8 mouse cellular contexts compared by ENCODE assay signal in the genomic region with DNA sequence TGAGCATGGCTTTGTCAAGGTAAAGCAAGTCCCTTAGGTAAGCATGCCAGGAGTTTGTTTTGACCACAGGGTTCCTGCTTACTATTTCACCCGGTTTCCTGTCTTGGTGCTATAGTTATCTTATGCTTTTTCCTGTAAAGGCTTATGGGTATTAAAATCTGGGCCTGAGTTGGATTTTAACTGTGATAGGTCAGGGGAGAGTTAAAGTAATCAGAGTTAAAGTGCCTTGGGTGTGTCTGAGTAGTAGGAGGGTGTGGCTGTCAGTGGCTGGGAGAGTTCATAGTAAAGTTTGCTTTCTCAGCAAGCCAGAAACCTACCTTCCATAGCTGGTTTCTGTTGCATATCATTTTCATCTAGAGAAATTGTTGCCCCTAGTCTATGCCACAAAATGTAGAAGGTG. TPM values are rescaled to one million over a fixed set of nuclear protein-coding genes. Genes with fewer than 3 reads are reported as not detected.
A peak's percentile ranks its signal among the peaks of the same experiment; 100 is the strongest.
DNase-seq lines count a peak whose midpoint lies in the region; ATAC-seq and TF ChIP-seq lines count a peak whose summit lies in the region.
"Had no signal": no experiment of that assay in that cellular context is flagged by ENCODE, and none has a peak within 500 bp of the region (broad histone marks: within the 10 kb centered on the region; RNA-seq: fewer than 3 reads in every experiment).

No protein-coding gene starts in this region.

- 16% methylated on average over 1 of the region's 1 CpGs for WGBS in lung, embryonic 16.5 days
- WGBS in lung, adult 2 months = 7% methylated on average over 1 of the region's 1 CpGs
- 64% methylated on average over 1 of the region's 1 CpGs for WGBS in forebrain, embryonic 13.5 days
- WGBS in intestine, postnatal 0 days = 15% methylated on average over 1 of the region's 1 CpGs

- intact Hi-C loops in left cerebral cortex, postnatal 10 days (cut with DNase I) = no loop called here

- H3K4me3 ChIP-seq in lung, embryonic 16.5 days (ENCODE audit: low read length) = peak overlapping the region; percentile 81; the same call in 1 of the 2 replicates
- H3K4me3 ChIP-seq in lung, adult 2 months (replicated peaks; ENCODE audit: extremely low read depth, low read depth, low read length) = no peak overlapping the region
- peak overlapping the region; percentile 99 for H3K4me3 ChIP-seq in forebrain, embryonic 13.5 days
- H3K4me3 ChIP-seq in intestine, postnatal 0 days (ENCODE audit: low read depth, low read length) = no peak overlapping the region

- no peak for DNase-seq in lung, adult 2 months
- DNase-seq in splenic B cell, adult 2 months (ENCODE audit: low read depth, low spot score) = peak; percentile 19
- DNase-seq in left cerebral cortex, postnatal 10 days (ENCODE audit: extremely low spot score in 1 of 2, low spot score in 2 of 2) = no peak
- DNase-seq in urinary bladder, postnatal 4 days (ENCODE audit: low spot score in 2 of 2) = no peak

- peaks cover 24% of the 10 kb centered on the region for H3K4me1 ChIP-seq in lung, embryonic 16.5 days (replicated peaks; ENCODE audit: control insufficient read depth, insufficient read depth, low read length)
- peaks cover 13% of the 10 kb centered on the region for H3K4me1 ChIP-seq in lung, adult 2 months (ENCODE audit: control insufficient read depth, insufficient read depth, low read length)
- H3K4me1 ChIP-seq in forebrain, embryonic 13.5 days = peaks cover 33% of the 10 kb centered on the region
- peaks cover 9% of the 10 kb centered on the region; the same call in 1 of the 2 replicates for H3K4me1 ChIP-seq in intestine, postnatal 0 days (replicated peaks; ENCODE audit: control insufficient read depth, insufficient read depth, low read length)

- H3K9me3 ChIP-seq in lung, embryonic 16.5 days (ENCODE audit: control insufficient read depth, low read length) = no peaks in the 10 kb centered on the region
- no peaks in the 10 kb centered on the region for H3K9me3 ChIP-seq in forebrain, embryonic 13.5 days (replicated peaks)
- H3K9me3 ChIP-seq in intestine, postnatal 0 days (ENCODE audit: control insufficient read depth) = no peaks in the 10 kb centered on the region

- no peaks in the 10 kb centered on the region for H3K36me3 ChIP-seq in lung, embryonic 16.5 days (ENCODE audit: control insufficient read depth, insufficient read depth, low read length)
- H3K36me3 ChIP-seq in forebrain, embryonic 13.5 days (ENCODE audit: poor library complexity, severe bottlenecking) = no peaks in the 10 kb centered on the region
- no peaks in the 10 kb centered on the region for H3K36me3 ChIP-seq in intestine, postnatal 0 days (ENCODE audit: control insufficient read depth, insufficient read depth)
- H3K36me3 ChIP-seq in splenic B cell, adult 2 months (ENCODE audit: control insufficient read depth, insufficient read depth, low read length, poor library complexity, severe bottlenecking) = no peaks in the 10 kb centered on the region

- peak overlapping the region; percentile 36; the same call in 1 of the 2 replicates for H3K27ac ChIP-seq in lung, embryonic 16.5 days (ENCODE audit: low read length)
- H3K27ac ChIP-seq in forebrain, embryonic 13.5 days = no peak overlapping the region
- no peak overlapping the region for H3K27ac ChIP-seq in intestine, postnatal 0 days (ENCODE audit: low read depth, low read length)

- TF ChIP-seq CTCF in lung, adult 2 months (IDR thresholded peaks at IDR 0.05; ENCODE audit: insufficient read depth, low read length) = no peak
- TF ChIP-seq CTCF in intestine, postnatal 0 days (IDR thresholded peaks at IDR 0.05; ENCODE audit: low read depth) = no peak

- no peak for ATAC-seq in lung, embryonic 16.5 days (ENCODE audit: low read depth)
- ATAC-seq in forebrain, embryonic 13.5 days = no peak
- ATAC-seq in intestine, postnatal 0 days = no peak

- H3K27me3 ChIP-seq in lung, embryonic 16.5 days (ENCODE audit: control insufficient read depth, insufficient read depth, low read depth, low read length) = no peaks in the 10 kb centered on the region
- no peaks in the 10 kb centered on the region; the same call in 1 of the 2 replicates for H3K27me3 ChIP-seq in forebrain, embryonic 13.5 days
- H3K27me3 ChIP-seq in intestine, postnatal 0 days (replicated peaks; ENCODE audit: control insufficient read depth, insufficient read depth, low read length) = no peaks in the 10 kb centered on the region
- H3K27me3 ChIP-seq in splenic B cell, adult 2 months (ENCODE audit: control insufficient read depth, insufficient read depth, low read length, poor library complexity, severe bottlenecking) = no peaks in the 10 kb centered on the region

- H3K4me2 ChIP-seq in lung, embryonic 16.5 days (ENCODE audit: low read depth, low read length) = peak overlapping the region; percentile 89
- H3K4me2 ChIP-seq in forebrain, embryonic 13.5 days = peak overlapping the region; percentile 75
- peak overlapping the region; percentile 94; the same call in 1 of the 2 replicates for H3K4me2 ChIP-seq in intestine, postnatal 0 days (replicated peaks; ENCODE audit: low read depth)

- no peak overlapping the region for H3K9ac ChIP-seq in lung, embryonic 16.5 days (ENCODE audit: low read length)
- H3K9ac ChIP-seq in forebrain, embryonic 13.5 days = 0 out of 2 replicates have a peak overlapping the region, but pooled peaks have one; percentile 99
- no peak overlapping the region for H3K9ac ChIP-seq in intestine, postnatal 0 days (ENCODE audit: low read depth, low read length)

- no peak for TF ChIP-seq POLR2A in lung, adult 2 months (IDR thresholded peaks at IDR 0.05; ENCODE audit: borderline replicate concordance, extremely low read depth, low read depth, low read length)

RNA-seq across cellular contexts. Expression of a gene that starts 2.7 kb away (rescaled TPM):
- 12.3 and 12.4 TPM in 2 replicates for polyA plus RNA-seq in lung, embryonic 16.5 days (2015; fragmentation: Nextera tagmentation; extraction: Ambion mirVana)
- 21.9 and 35.1 TPM in 2 replicates for polyA plus RNA-seq in lung, adult 2 months (2012; rRNA removed)
- 14.4 and 14.7 TPM in 2 replicates for polyA plus RNA-seq in forebrain, embryonic 13.5 days (2015; fragmentation: Nextera tagmentation; extraction: Ambion mirVana)
- 9.6 and 10.1 TPM in 2 replicates for polyA plus RNA-seq in intestine, postnatal 0 days (2015; fragmentation: Nextera tagmentation; extraction: Ambion mirVana)
- total RNA-seq in left cerebral cortex, postnatal 10 days (2021) = 10 to 100 TPM; 38.0 to 39.7 TPM

RNA-seq across cellular contexts. Expression of a gene that starts 48.6 kb away (rescaled TPM):
- polyA plus RNA-seq in lung, embryonic 16.5 days (2015; fragmentation: Nextera tagmentation; extraction: Ambion mirVana) = 4.0 and 4.1 TPM in 2 replicates
- polyA plus RNA-seq in lung, adult 2 months (2012; rRNA removed) = 3.0 and 4.2 TPM in 2 replicates
- 3.1 TPM in 2 replicates for polyA plus RNA-seq in forebrain, embryonic 13.5 days (2015; fragmentation: Nextera tagmentation; extraction: Ambion mirVana)
- 12.4 and 14.7 TPM in 2 replicates for polyA plus RNA-seq in intestine, postnatal 0 days (2015; fragmentation: Nextera tagmentation; extraction: Ambion mirVana)
- 10 to 100 TPM in 1 of 2 experiments, 1 to 10 TPM in 1; 7.3 to 12.4 TPM for total RNA-seq in left cerebral cortex, postnatal 10 days (2021)

RNA-seq across cellular contexts. Expression of a gene that starts 57.7 kb away (rescaled TPM):
- not detected in 2 replicates for polyA plus RNA-seq in lung, embryonic 16.5 days (2015; fragmentation: Nextera tagmentation; extraction: Ambion mirVana)
- polyA plus RNA-seq in lung, adult 2 months (2012; rRNA removed) = not detected in 2 replicates
- polyA plus RNA-seq in forebrain, embryonic 13.5 days (2015; fragmentation: Nextera tagmentation; extraction: Ambion mirVana) = not detected in 2 replicates
- not detected in 2 replicates for polyA plus RNA-seq in intestine, postnatal 0 days (2015; fragmentation: Nextera tagmentation; extraction: Ambion mirVana)
- total RNA-seq in left cerebral cortex, postnatal 10 days (2021) = not detected
- polyA plus RNA-seq: large intestine, adult 2 months had no signal

Comparison
In these comparisons a context has a peak if more than half of its experiments do, and no peak if none do; other contexts are left out.
1. H3K4me3 ChIP-seq: peak in lung, embryonic 16.5 days (single experiment) and forebrain, embryonic 13.5 days (single experiment); none in lung, adult 2 months (single experiment) and intestine, postnatal 0 days (single experiment).
2. Peak in every context shown above with its lines, with median percentiles within 50 percentile points of each other: H3K4me2 ChIP-seq.